Mouse (Mus musculus) midbrain, postnatal 0 days (tissue): ENCODE results near the gene Chpf. TPM values are rescaled to one million over a fixed set of nuclear protein-coding genes. Genes with fewer than 3 reads are reported as not detected.
A peak's percentile ranks its signal among the peaks of the same experiment; 100 is the strongest.

ENCODE experiments used
- ATAC-seq: fragments of 200-750 bp; cut with Nextera tagmentation; 2 replicates; pipeline ENCODE4 v1.8.0; 2017; ENCODE audit warnings: moderate number of reproducible peaks, mild to moderate bottlenecking, moderate TSS enrichment, moderate library complexity; ENCODE audit not compliant: low FRiP score
- DNase-seq: peaks from one replicate; pipeline ENCODE4 v3.0.0-alpha.2; 2015; ENCODE audit warnings: low spot score
- H3K27ac ChIP-seq: fragments of 300-500 bp; sonication (generic); 2 replicates; pipeline ENCODE4 v1.5.1; 2014; ENCODE audit warnings: low read depth, mild to moderate bottlenecking, low read length, mixed read lengths
- H3K27me3 ChIP-seq: fragments of 300-500 bp; sonication (generic); 2 replicates; pipeline ENCODE4 v1.6.1; 2014; ENCODE audit warnings: low read length, control low read depth, mixed read lengths; ENCODE audit not compliant: insufficient read depth
- H3K36me3 ChIP-seq: fragments of 300-500 bp; sonication (generic); 2 replicates; pipeline ENCODE4 v1.6.1; 2014; ENCODE audit warnings: low read length, control low read depth, mixed read lengths; ENCODE audit not compliant: insufficient read depth
- H3K4me1 ChIP-seq: fragments of 300-500 bp; sonication (generic); 2 replicates; pipeline ENCODE4 v1.6.1; 2014; ENCODE audit warnings: mild to moderate bottlenecking, control low read depth, antibody characterized with exemption, low read length, mixed read lengths; ENCODE audit not compliant: insufficient read depth
- H3K4me2 ChIP-seq: fragments of 300-500 bp; sonication (generic); 2 replicates; pipeline ENCODE4 v1.6.1; 2014; ENCODE audit warnings: low read depth, mild to moderate bottlenecking, low read length, mixed read lengths; ENCODE audit not compliant: poor library complexity, severe bottlenecking
- H3K4me3 ChIP-seq: fragments of 300-500 bp; sonication (generic); 2 replicates; pipeline ENCODE4 v1.5.1; 2014; ENCODE audit warnings: low read depth, mild to moderate bottlenecking, low read length, moderate library complexity
- H3K9ac ChIP-seq: fragments of 300-500 bp; sonication (generic); replicated peaks from 2 replicates; pipeline ENCODE4 v1.6.1; 2014; ENCODE audit warnings: mild to moderate bottlenecking, low read length, moderate library complexity, mixed read lengths; ENCODE audit not compliant: poor library complexity, severe bottlenecking
- H3K9me3 ChIP-seq: fragments of 300-500 bp; sonication (generic); 2 replicates; pipeline ENCODE4 v1.6.1; 2016; ENCODE audit warnings: low read length, control low read depth
- CTCF ChIP-seq: IDR thresholded peaks from 2 replicates; pipeline ENCODE4 v1.5.1; 2016; ENCODE audit warnings: antibody characterized with exemption, mild to moderate bottlenecking
- WGBS: fragments of 180-500 bp; shearing (Covaris S2); extraction: QIAGEN DNeasy Blood & Tissue Kit; methylation state at CpG from one replicate; pipeline ENCODE4 v1.1.7; 2014; 5-methylcytosine and 5-hydroxymethylcytosine counted together
- polyA plus RNA-seq: library from polyadenylated mRNA; unstranded; fragments of >200 nt; fragmentation: Nextera tagmentation; extraction: Ambion mirVana; gene quantifications from 2 replicates; pipeline ENCODE4 v1.2.1, GENCODE M21; 2015
- total RNA-seq: library from RNA; depleted of rRNA; stranded (reverse); fragments of >200 nt; gene quantifications from 2 replicates; pipeline ENCODE4 v1.2.3, GENCODE M21; 2014; rRNA removed

Chpf gene
- total and polyA plus RNA-seq, 2 experiments from 2014 or later = 60.0 to 132 TPM

- 36% methylated on average over 10 of the region's 10 CpGs for WGBS
- TF ChIP-seq CTCF = peak; percentile 72
These were observed 53.2 kb downstream of the Chpf start for GRCm38 (mm10) chr1:75425796-75426471.

More at GRCm38 (mm10) chr1:75425796-75426471, 53.2 kb downstream of the Chpf start:
- no peak overlapping the region for H3K4me2 ChIP-seq
- H3K27me3 ChIP-seq = peaks cover 14% of the 10 kb centered on the region; the same call in 1 of the 2 replicates
- H3K9me3 ChIP-seq = no peaks in the 10 kb centered on the region
- peaks cover 19% of the 10 kb centered on the region; the same call in 1 of the 2 replicates for H3K36me3 ChIP-seq
- DNase-seq = peak; percentile 73
- no peaks in the 10 kb centered on the region; the same call in 1 of the 2 replicates for H3K4me1 ChIP-seq
- no peak overlapping the region for H3K27ac ChIP-seq
- H3K4me3 ChIP-seq = no peak overlapping the region
- H3K9ac ChIP-seq = no peak overlapping the region
- ATAC-seq = no peak

Other genes starting within 250 kb of the Chpf start
- not detected in 2 replicates for gene A630095N17Rik, start 247.2 kb downstream of the Chpf start, total RNA-seq
- gene A630095N17Rik, start 247.2 kb downstream of the Chpf start, polyA plus RNA-seq = not detected in 2 replicates
- gene Dnajb2, start 242.9 kb downstream of the Chpf start, total RNA-seq = 43.6 and 46.7 TPM in 2 replicates
- 61.7 and 65.1 TPM in 2 replicates for gene Dnajb2, start 242.9 kb downstream of the Chpf start, polyA plus RNA-seq
- gene Ptprn, start 214.8 kb downstream of the Chpf start, total RNA-seq = 116 and 127 TPM in 2 replicates
- gene Ptprn, start 214.8 kb downstream of the Chpf start, polyA plus RNA-seq = 51.4 and 52.2 TPM in 2 replicates
- 302 and 332 TPM in 2 replicates for gene Resp18, start 200.9 kb downstream of the Chpf start, total RNA-seq
- gene Resp18, start 200.9 kb downstream of the Chpf start, polyA plus RNA-seq = 409 and 416 TPM in 2 replicates
- gene Dnpep, start 161.3 kb downstream of the Chpf start, total RNA-seq = 145 TPM in 2 replicates
- gene Dnpep, start 161.3 kb downstream of the Chpf start, polyA plus RNA-seq = 128 and 139 TPM in 2 replicates
- gene Des, start 119.0 kb downstream of the Chpf start, total RNA-seq = 1.9 and 2.6 TPM in 2 replicates
- 1.4 and 1.6 TPM in 2 replicates for gene Des, start 119.0 kb downstream of the Chpf start, polyA plus RNA-seq
- 62.9 and 70.6 TPM in 2 replicates for gene Speg, start 104.0 kb downstream of the Chpf start, total RNA-seq
- 22.0 and 23.7 TPM in 2 replicates for gene Speg, start 104.0 kb downstream of the Chpf start, polyA plus RNA-seq
- 77.1 and 94.9 TPM in 2 replicates for gene Gmppa, start 43.4 kb downstream of the Chpf start, total RNA-seq
- 67.4 and 76.1 TPM in 2 replicates for gene Gmppa, start 43.4 kb downstream of the Chpf start, polyA plus RNA-seq
- 180 and 188 TPM in 2 replicates for gene Asic4, start 28.9 kb downstream of the Chpf start, total RNA-seq
- 54.8 and 60.0 TPM in 2 replicates for gene Asic4, start 28.9 kb downstream of the Chpf start, polyA plus RNA-seq
- 52.4 and 57.8 TPM in 2 replicates for gene Tmem198, start 225 bp upstream of the Chpf start, total RNA-seq
- 49.4 and 50.4 TPM in 2 replicates for gene Tmem198, start 225 bp upstream of the Chpf start, polyA plus RNA-seq
- gene Obsl1, start 27.1 kb upstream of the Chpf start, total RNA-seq = 40.7 and 45.9 TPM in 2 replicates
- gene Obsl1, start 27.1 kb upstream of the Chpf start, polyA plus RNA-seq = 24.2 TPM in 2 replicates
- gene Inha, start 27.8 kb upstream of the Chpf start, total RNA-seq = 30.9 and 33.3 TPM in 2 replicates
- gene Inha, start 27.8 kb upstream of the Chpf start, polyA plus RNA-seq = 22.5 and 23.2 TPM in 2 replicates
- gene Stk11ip, start 42.2 kb upstream of the Chpf start, total RNA-seq = 28.8 and 32.7 TPM in 2 replicates
- gene Stk11ip, start 42.2 kb upstream of the Chpf start, polyA plus RNA-seq = 15.6 and 16.9 TPM in 2 replicates
- 172 and 179 TPM in 2 replicates for gene Slc4a3, start 67.0 kb upstream of the Chpf start, total RNA-seq
- gene Slc4a3, start 67.0 kb upstream of the Chpf start, polyA plus RNA-seq = 108 and 111 TPM in 2 replicates